8 mouse cellular contexts compared by ENCODE assay signal in genomic region chr7:127993341-127993977, GRCm38 (mm10). TPM values are rescaled to one million over a fixed set of nuclear protein-coding genes. Genes with fewer than 3 reads are reported as not detected.
DNase-seq lines count a peak whose midpoint lies in the region; ATAC-seq lines count a peak whose summit lies in the region.

Gene Pycard, minus strand, starts transcription at chr7:127993867.

- ATAC-seq in midbrain, embryonic 14.5 days (ENCODE audit: low FRiP score, low TSS enrichment), result no peak
- peak; percentile 49 for ATAC-seq in heart, embryonic 12.5 days (ENCODE audit: insufficient number of reproducible peaks, low FRiP score)
- peak; percentile 73 for ATAC-seq in kidney, embryonic 15.5 days (replicated peaks; ENCODE audit: low FRiP score)

- H3K9me3 ChIP-seq in midbrain, embryonic 10.5 days (replicated peaks), result no peaks in the 10 kb centered on the region
- H3K9me3 ChIP-seq in midbrain, embryonic 14.5 days (ENCODE audit: control insufficient read depth, low read length), result no peaks in the 10 kb centered on the region
- H3K9me3 ChIP-seq in heart, embryonic 12.5 days (replicated peaks), result no peaks in the 10 kb centered on the region
- H3K9me3 ChIP-seq in kidney, embryonic 15.5 days (replicated peaks), result no peaks in the 10 kb centered on the region

- H3K4me2 ChIP-seq in midbrain, embryonic 14.5 days (ENCODE audit: low read length), result no peak within 1 kb of the TSS
- H3K4me2 ChIP-seq in heart, embryonic 12.5 days, result peak within 1 kb of the TSS; percentile 68
- H3K4me2 ChIP-seq in kidney, embryonic 15.5 days, result peak within 1 kb of the TSS; percentile 61

- WGBS in midbrain, embryonic 10.5 days, result 21% methylated on average over 18 of the region's 18 CpGs
- WGBS in midbrain, embryonic 14.5 days, result 22% methylated on average over 18 of the region's 18 CpGs
- WGBS in heart, embryonic 12.5 days, result 8% methylated on average over 18 of the region's 18 CpGs
- 5% methylated on average over 18 of the region's 18 CpGs for WGBS in kidney, embryonic 15.5 days

- no peaks in the 10 kb centered on the region for H3K27me3 ChIP-seq in midbrain, embryonic 10.5 days (ENCODE audit: low read depth, poor library complexity, severe bottlenecking)
- H3K27me3 ChIP-seq in midbrain, embryonic 14.5 days (ENCODE audit: control insufficient read depth, insufficient read depth, low read length), result no peaks in the 10 kb centered on the region
- H3K27me3 ChIP-seq in heart, embryonic 12.5 days (replicated peaks), result no peaks in the 10 kb centered on the region
- H3K27me3 ChIP-seq in kidney, embryonic 15.5 days, result no peaks in the 10 kb centered on the region

- peak within 1 kb of the TSS; percentile 30 for H3K4me3 ChIP-seq in midbrain, embryonic 10.5 days
- no peak within 1 kb of the TSS for H3K4me3 ChIP-seq in midbrain, embryonic 14.5 days (replicated peaks; ENCODE audit: low read depth, low read length)
- peak within 1 kb of the TSS; percentile 40 for H3K4me3 ChIP-seq in heart, embryonic 12.5 days
- peak within 1 kb of the TSS; percentile 39 for H3K4me3 ChIP-seq in kidney, embryonic 15.5 days (replicated peaks)

- H3K36me3 ChIP-seq in midbrain, embryonic 10.5 days, result peaks cover 44% of the 10 kb centered on the region
- H3K36me3 ChIP-seq in midbrain, embryonic 14.5 days (ENCODE audit: control insufficient read depth, insufficient read depth, low read length), result peaks cover 22% of the 10 kb centered on the region
- H3K36me3 ChIP-seq in heart, embryonic 12.5 days, result peaks cover 19% of the 10 kb centered on the region
- peaks cover 30% of the 10 kb centered on the region for H3K36me3 ChIP-seq in kidney, embryonic 15.5 days

- H3K4me1 ChIP-seq in midbrain, embryonic 10.5 days, result peaks cover 12% of the 10 kb centered on the region
- no peaks in the 10 kb centered on the region for H3K4me1 ChIP-seq in midbrain, embryonic 14.5 days (ENCODE audit: control insufficient read depth, insufficient read depth, low read length)
- H3K4me1 ChIP-seq in heart, embryonic 12.5 days (replicated peaks), result peaks cover 13% of the 10 kb centered on the region
- peaks cover 29% of the 10 kb centered on the region for H3K4me1 ChIP-seq in kidney, embryonic 15.5 days

- no peak within 1 kb of the TSS for H3K9ac ChIP-seq in midbrain, embryonic 14.5 days (replicated peaks; ENCODE audit: low read length)
- peak within 1 kb of the TSS; percentile 53 for H3K9ac ChIP-seq in heart, embryonic 12.5 days
- peak within 1 kb of the TSS; percentile 42 for H3K9ac ChIP-seq in kidney, embryonic 15.5 days

- peak within 1 kb of the TSS; percentile 46; the same call in 1 of the 2 replicates for H3K27ac ChIP-seq in midbrain, embryonic 10.5 days (replicated peaks)
- no peak within 1 kb of the TSS for H3K27ac ChIP-seq in midbrain, embryonic 14.5 days (replicated peaks; ENCODE audit: low read depth, low read length)
- peak within 1 kb of the TSS; percentile 38 for H3K27ac ChIP-seq in heart, embryonic 12.5 days (ENCODE audit: poor library complexity, severe bottlenecking)
- H3K27ac ChIP-seq in kidney, embryonic 15.5 days, result peak within 1 kb of the TSS; percentile 86

- DNase-seq in midbrain, embryonic 10.5 days (ENCODE audit: low spot score), result no peak
- no peak for DNase-seq in midbrain, embryonic 14.5 days
- DNase-seq in c-Kit-positive CD71-positive TER-119-negative erythroid progenitor cells, embryonic 14.5 days (ENCODE audit: low read depth), result peak; percentile 36
- DNase-seq in lung, postnatal 25 days (ENCODE audit: low spot score), result peak; percentile 72
- DNase-seq in spleen, adult 18-20 months, result peak; percentile 53 to 60
- no peak for DNase-seq in MN1 (ENCODE audit: low spot score)

RNA-seq across cellular contexts. Expression of gene Pycard, which starts in this region (rescaled TPM):
- polyA plus RNA-seq in midbrain, embryonic 10.5 days (2016; fragmentation: Nextera tagmentation; extraction: Ambion mirVana), result 6.1 and 7.5 TPM in 2 replicates
- polyA plus RNA-seq in midbrain, embryonic 14.5 days (2014; fragmentation: Nextera tagmentation; extraction: Ambion mirVana), result 4.4 and 7.5 TPM in 2 replicates
- 28.3 and 31.1 TPM in 2 replicates for polyA plus RNA-seq in heart, embryonic 12.5 days (2016; fragmentation: Nextera tagmentation; extraction: Ambion mirVana)
- 43.9 and 45.1 TPM in 2 replicates for polyA plus RNA-seq in kidney, embryonic 15.5 days (2015; fragmentation: Nextera tagmentation; extraction: Ambion mirVana)

Comparison
In these comparisons a context has a peak if more than half of its experiments do, and no peak if none do; other contexts are left out.
1. DNase-seq: peak in c-Kit-positive CD71-positive TER-119-negative erythroid progenitor cells, embryonic 14.5 days (single experiment), lung, postnatal 25 days (single experiment) and spleen, adult 18-20 months (2 of 2); none in midbrain, embryonic 10.5 days (single experiment), midbrain, embryonic 14.5 days (single experiment) and MN1 (single experiment).